Mouse (Mus musculus) midbrain, embryonic 15.5 days (tissue): Measurements from ENCODE around the gene Rnf207. TPM values are rescaled to one million over a fixed set of nuclear protein-coding genes. Genes with fewer than 3 reads are reported as not detected.

ENCODE experiments used
- ATAC-seq: fragments of 200-750 bp; cut with Nextera tagmentation; replicated peaks from 2 replicates; pipeline ENCODE4 v1.8.0; 2017; ENCODE audit warnings: moderate TSS enrichment
- H3K27ac ChIP-seq: fragments of 300-500 bp; sonication (generic); 2 replicates; pipeline ENCODE4 v1.5.1; 2015; ENCODE audit warnings: mild to moderate bottlenecking, inconsistent platforms
- H3K27me3 ChIP-seq: fragments of 300-500 bp; sonication (generic); replicated peaks from 2 replicates; pipeline ENCODE4 v1.6.1; 2015; ENCODE audit warnings: inconsistent platforms
- H3K36me3 ChIP-seq: fragments of 300-500 bp; sonication (generic); replicated peaks from 2 replicates; pipeline ENCODE4 v1.6.1; 2015; ENCODE audit warnings: inconsistent platforms
- H3K4me1 ChIP-seq: fragments of 300-500 bp; sonication (generic); 2 replicates; pipeline ENCODE4 v1.6.1; 2015; ENCODE audit warnings: inconsistent platforms
- H3K4me2 ChIP-seq: fragments of 300-500 bp; sonication (generic); 2 replicates; pipeline ENCODE4 v1.6.1; 2015; ENCODE audit warnings: inconsistent platforms, mild to moderate bottlenecking, moderate library complexity
- H3K4me3 ChIP-seq: fragments of 300-500 bp; sonication (generic); 2 replicates; pipeline ENCODE4 v1.5.1; 2015; ENCODE audit warnings: mild to moderate bottlenecking, inconsistent platforms
- H3K9ac ChIP-seq: fragments of 300-500 bp; sonication (generic); 2 replicates; pipeline ENCODE4 v1.6.1; 2015; ENCODE audit warnings: mild to moderate bottlenecking, inconsistent platforms
- H3K9me3 ChIP-seq: fragments of 300-500 bp; sonication (generic); 2 replicates; pipeline ENCODE4 v1.6.1; 2016; ENCODE audit warnings: inconsistent platforms
- WGBS: fragments of 180-500 bp; shearing (Covaris S2); methylation state at CpG from one replicate; pipeline ENCODE4 v1.1.7; 2015; ENCODE audit warnings: mixed read lengths; 5-methylcytosine and 5-hydroxymethylcytosine counted together
- polyA plus RNA-seq: library from polyadenylated mRNA; unstranded; fragments of >200 nt; fragmentation: Nextera tagmentation; extraction: Ambion mirVana; gene quantifications from 2 replicates; pipeline ENCODE4 v1.2.1, GENCODE M21; 2015

The Rnf207 gene
- polyA plus RNA-seq, 1 experiment from 2014 or later: 8.6 TPM

DNA sequence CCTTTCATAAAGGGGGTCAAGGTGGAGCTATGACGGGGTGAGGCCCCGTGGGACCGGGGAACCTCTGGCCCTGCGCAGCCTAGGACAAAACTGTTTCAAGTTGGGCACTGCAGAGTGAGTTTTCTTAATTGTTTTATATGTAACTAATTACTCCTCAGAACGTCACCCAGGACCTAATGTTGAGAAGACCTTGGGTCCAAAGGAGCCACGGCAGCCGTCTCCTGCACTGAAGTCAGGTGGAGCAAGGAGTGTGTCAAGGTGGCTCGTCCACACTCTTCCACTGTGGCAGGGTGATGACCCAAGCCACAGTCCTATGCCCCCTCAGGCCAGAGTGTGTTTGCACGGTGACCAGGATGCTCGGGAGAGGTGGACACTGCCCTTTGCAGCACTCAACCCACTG is 15.6 kb downstream of the Rnf207 start:
- WGBS: 93% methylated on average over 10 of the region's 10 CpGs
- H3K9ac ChIP-seq: no peak overlapping the region
- peaks cover 8% of the 10 kb centered on the region for H3K4me1 ChIP-seq
- H3K9me3 ChIP-seq: no peaks in the 10 kb centered on the region
- no peak for ATAC-seq
- H3K27ac ChIP-seq: no peak overlapping the region
- H3K4me2 ChIP-seq: no peak overlapping the region
- H3K27me3 ChIP-seq: no peaks in the 10 kb centered on the region; the same call in 1 of the 2 replicates
- H3K36me3 ChIP-seq: peaks cover 13% of the 10 kb centered on the region; the same call in 1 of the 2 replicates
- no peak overlapping the region for H3K4me3 ChIP-seq

- no peak overlapping the region for H3K9ac ChIP-seq
- 56% methylated on average over 11 of the region's 11 CpGs for WGBS
- H3K9me3 ChIP-seq: no peaks in the 10 kb centered on the region
- ATAC-seq: no peak
- peaks cover 13% of the 10 kb centered on the region; the same call in 1 of the 2 replicates for H3K36me3 ChIP-seq
- H3K4me1 ChIP-seq: peaks cover 13% of the 10 kb centered on the region
- H3K27ac ChIP-seq: no peak overlapping the region
- H3K4me2 ChIP-seq: no peak overlapping the region
- no peaks in the 10 kb centered on the region; the same call in 1 of the 2 replicates for H3K27me3 ChIP-seq
- H3K4me3 ChIP-seq: no peak overlapping the region
Measured at GRCm38 (mm10) chr4:152302012-152302411, 16.8 kb downstream of the Rnf207 start.

- no peaks in the 10 kb centered on the region for H3K9me3 ChIP-seq
- 90% methylated on average over 8 of the region's 8 CpGs for WGBS
- peaks cover 6% of the 10 kb centered on the region for H3K27me3 ChIP-seq
- H3K4me3 ChIP-seq: no peak overlapping the region
- peaks cover 13% of the 10 kb centered on the region; the same call in 1 of the 2 replicates for H3K36me3 ChIP-seq
- peaks cover 16% of the 10 kb centered on the region for H3K4me1 ChIP-seq
- ATAC-seq: no peak
- no peak overlapping the region for H3K4me2 ChIP-seq
- H3K9ac ChIP-seq: no peak overlapping the region
- H3K27ac ChIP-seq: no peak overlapping the region
Measured at GRCm38 (mm10) chr4:152300375-152300774, 18.4 kb downstream of the Rnf207 start.

- no peak for ATAC-seq
- Histone ChIP-seq H3K36me3 (peaks cover 11% of the 10 kb centered on the region; the same call in 1 of the 2 replicates), H3K4me2 (peak overlapping the region; percentile 97; the same call in 1 of the 2 replicates), H3K27ac (no peak overlapping the region), H3K4me3 (no peak overlapping the region), H3K9me3 (no peaks in the 10 kb centered on the region), H3K27me3 (peaks cover 22% of the 10 kb centered on the region), H3K9ac (peak overlapping the region; percentile 10; the same call in 1 of the 2 replicates), H3K4me1 (peaks cover 16% of the 10 kb centered on the region)
- 90% methylated on average over 14 of the region's 14 CpGs for WGBS
Measured at GRCm38 (mm10) chr4:152298836-152299235, 20.0 kb downstream of the Rnf207 start.

- ATAC-seq: peak; percentile 95
- under 1% methylated on average over 116 of the region's 119 CpGs for WGBS
- peak within 1 kb of the TSS; percentile 92 for H3K9ac ChIP-seq
Measured at GRCm38 (mm10) chr4:152296874-152297861, 21.6 kb downstream of the Rnf207 start, which contains the start of gene Icmt. Icmt (plus strand) TSS chr4:152297227.

GRCm38 (mm10) chr4:152296371-152296770 is 22.4 kb downstream of the Rnf207 start:
- no peak overlapping the region for H3K27ac ChIP-seq
- peaks cover 42% of the 10 kb centered on the region for H3K27me3 ChIP-seq
- peaks cover 31% of the 10 kb centered on the region for H3K4me1 ChIP-seq
- peaks cover 11% of the 10 kb centered on the region; the same call in 1 of the 2 replicates for H3K36me3 ChIP-seq
- H3K9ac ChIP-seq: no peak overlapping the region
- H3K9me3 ChIP-seq: no peaks in the 10 kb centered on the region
- peak overlapping the region; percentile 96 for H3K4me3 ChIP-seq
- ATAC-seq: no peak
- 23% methylated on average over 8 of the region's 8 CpGs for WGBS
- H3K4me2 ChIP-seq: peak overlapping the region; percentile 97

More at GRCm38 (mm10) chr4:152296874-152297861, 21.6 kb downstream of the Rnf207 start, which contains the start of gene Icmt:
- Histone ChIP-seq H3K27ac (peak within 1 kb of the TSS; percentile 82), H3K36me3 (peaks cover 11% of the 10 kb centered on the region; the same call in 1 of the 2 replicates), H3K4me2 (peak within 1 kb of the TSS; percentile 97), H3K9me3 (no peaks in the 10 kb centered on the region), H3K27me3 (peaks cover 34% of the 10 kb centered on the region), H3K4me3 (peak within 1 kb of the TSS; percentile 96), H3K4me1 (peaks cover 24% of the 10 kb centered on the region)

DNA sequence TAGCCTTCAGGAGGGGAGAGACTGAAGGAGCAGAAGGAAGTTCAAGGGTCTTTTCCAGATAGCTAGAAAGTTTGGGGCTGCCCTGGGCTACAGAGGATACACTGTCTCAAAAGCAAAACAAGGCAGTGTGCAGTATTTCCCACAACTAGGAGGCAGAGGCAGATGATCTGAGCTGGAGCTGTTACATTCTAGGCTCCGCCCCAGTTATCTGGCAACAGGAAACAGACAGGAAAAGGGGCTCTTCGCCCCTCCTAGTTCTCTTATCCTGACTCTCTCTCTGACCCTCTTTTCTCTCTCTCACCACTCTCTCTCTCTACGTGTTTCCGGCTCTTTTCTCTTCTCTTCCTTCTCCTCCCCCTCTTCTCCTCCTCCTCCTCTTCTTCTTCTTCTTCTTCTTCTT is 22.9 kb downstream of the Rnf207 start:
- H3K4me2 ChIP-seq: no peak overlapping the region
- H3K27me3 ChIP-seq: peaks cover 46% of the 10 kb centered on the region
- WGBS: 53% methylated on average over 4 of the region's 4 CpGs
- H3K4me3 ChIP-seq: no peak overlapping the region
- no peaks in the 10 kb centered on the region for H3K9me3 ChIP-seq
- peaks cover 11% of the 10 kb centered on the region; the same call in 1 of the 2 replicates for H3K36me3 ChIP-seq
- peaks cover 35% of the 10 kb centered on the region for H3K4me1 ChIP-seq
- no peak for ATAC-seq
- no peak overlapping the region for H3K9ac ChIP-seq
- no peak overlapping the region for H3K27ac ChIP-seq

GRCm38 (mm10) chr4:152294188-152294929 is 24.4 kb downstream of the Rnf207 start:
- H3K36me3 ChIP-seq: no peaks in the 10 kb centered on the region
- H3K27me3 ChIP-seq: peaks cover 60% of the 10 kb centered on the region
- no peak overlapping the region for H3K27ac ChIP-seq
- WGBS: 57% methylated on average over 10 of the region's 10 CpGs
- no peak overlapping the region for H3K4me2 ChIP-seq
- no peak overlapping the region for H3K4me3 ChIP-seq
- no peak for ATAC-seq
- no peak overlapping the region for H3K9ac ChIP-seq
- peaks cover 46% of the 10 kb centered on the region for H3K4me1 ChIP-seq
- H3K9me3 ChIP-seq: no peaks in the 10 kb centered on the region

DNA sequence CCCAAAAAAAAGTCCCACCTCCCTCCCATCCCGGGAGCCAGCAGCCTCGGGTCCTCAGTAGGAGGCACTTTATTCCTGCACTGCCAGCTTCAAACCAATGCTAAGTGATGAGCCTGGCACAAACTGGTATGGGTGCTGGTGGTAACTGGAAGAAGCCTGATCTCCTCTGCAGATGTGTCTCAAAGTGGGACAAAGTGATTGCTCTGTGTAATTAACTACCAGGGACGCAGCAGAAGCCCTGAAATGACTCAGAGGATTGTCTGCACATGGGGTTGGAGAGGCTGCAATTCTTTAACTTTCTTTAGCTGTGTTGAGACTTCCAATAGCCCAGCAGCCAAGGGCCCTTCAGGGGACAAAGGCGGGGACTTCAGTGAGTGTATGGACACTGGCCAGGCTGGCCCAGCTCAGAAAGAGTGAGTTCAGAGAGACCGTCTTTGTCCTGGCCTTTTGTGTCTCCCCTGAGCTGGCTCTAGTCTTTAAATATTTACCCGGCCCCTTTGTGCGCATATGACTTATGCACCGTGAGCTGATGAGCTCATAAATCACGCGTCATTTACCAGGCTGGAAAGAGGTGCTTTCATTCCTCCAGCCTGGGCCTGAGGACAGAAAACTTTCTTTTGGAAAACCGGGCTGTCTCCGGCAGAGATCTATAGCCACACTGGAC is 26.6 kb downstream of the Rnf207 start:
- no peak overlapping the region for H3K27ac ChIP-seq
- no peaks in the 10 kb centered on the region for H3K9me3 ChIP-seq
- H3K27me3 ChIP-seq: peaks cover 75% of the 10 kb centered on the region
- H3K36me3 ChIP-seq: no peaks in the 10 kb centered on the region
- WGBS: 8% methylated on average over 12 of the region's 12 CpGs
- H3K9ac ChIP-seq: no peak overlapping the region
- ATAC-seq: no peak
- no peak overlapping the region for H3K4me2 ChIP-seq
- peaks cover 47% of the 10 kb centered on the region for H3K4me1 ChIP-seq
- H3K4me3 ChIP-seq: no peak overlapping the region

DNA sequence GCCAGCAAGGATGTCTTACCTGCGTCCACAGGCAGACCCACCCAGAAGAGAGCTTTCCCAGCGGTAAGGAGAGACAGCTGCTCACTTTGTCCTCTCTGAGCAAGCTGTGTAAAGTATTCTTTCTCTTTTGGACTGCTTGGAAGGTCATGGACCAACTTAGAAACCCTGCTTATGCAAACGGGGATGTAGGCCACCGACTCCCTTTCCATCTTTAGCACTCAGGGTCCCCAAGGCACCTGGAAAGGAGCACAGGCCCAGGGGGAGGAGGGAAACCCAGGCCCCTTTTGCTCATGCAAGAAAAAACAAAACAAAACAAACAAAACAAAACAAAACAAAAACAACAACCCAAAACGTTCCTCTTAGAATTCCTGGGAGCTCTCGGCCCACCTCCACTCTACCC is 27.2 kb downstream of the Rnf207 start, which contains the start of gene Hes3:
Gene Hes3 (minus strand): TSS at position 101 of the 400 bp plus-strand sequence.
- Histone ChIP-seq H3K9ac (peak within 1 kb of the TSS; percentile 26), H3K4me3 (peak within 1 kb of the TSS; percentile 30), H3K4me1 (peaks cover 53% of the 10 kb centered on the region), H3K9me3 (no peaks in the 10 kb centered on the region), H3K27me3 (peaks cover 82% of the 10 kb centered on the region), H3K4me2 (peak within 1 kb of the TSS; percentile 59), H3K27ac (no peak within 1 kb of the TSS), H3K36me3 (no peaks in the 10 kb centered on the region)
- WGBS: 16% methylated on average over 6 of the region's 6 CpGs
- ATAC-seq: no peak

DNA sequence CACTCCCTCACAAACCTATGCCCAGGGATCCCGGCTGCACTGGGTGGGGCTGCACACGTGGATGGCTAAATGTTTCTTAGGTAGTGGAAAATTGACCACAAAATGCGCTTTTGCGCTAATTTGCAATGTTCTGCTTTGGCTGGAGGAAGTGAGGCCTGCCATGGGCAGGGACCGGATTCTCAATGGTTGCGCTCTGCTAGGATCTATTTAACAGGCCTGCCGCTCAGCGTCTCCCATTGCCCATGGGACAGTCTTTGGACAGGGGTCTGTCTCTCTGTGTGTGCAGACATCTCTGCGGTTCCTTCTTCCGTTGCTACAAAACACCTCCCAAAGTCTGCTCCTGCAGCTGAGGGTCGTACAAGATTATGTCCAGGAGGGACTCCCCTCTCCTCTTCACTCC is 27.8 kb downstream of the Rnf207 start:
- ATAC-seq: no peak
- Histone ChIP-seq H3K27me3 (peaks cover 87% of the 10 kb centered on the region), H3K27ac (no peak overlapping the region), H3K4me2 (peak overlapping the region; percentile 59), H3K4me1 (peaks cover 56% of the 10 kb centered on the region), H3K9me3 (no peaks in the 10 kb centered on the region), H3K9ac (peak overlapping the region; percentile 26; the same call in 1 of the 2 replicates), H3K36me3 (no peaks in the 10 kb centered on the region), H3K4me3 (no peak overlapping the region)
- 8% methylated on average over 11 of the region's 11 CpGs for WGBS
